Mouse (Mus musculus): ENCODE results near the gene Hist2h2aa1. TPM values are rescaled to one million over a fixed set of nuclear protein-coding genes. Genes with fewer than 3 reads are reported as not detected.
"Not testable (repeated sequence)": the region's sequence is repeated elsewhere in the genome, so short reads cannot be mapped to it uniquely, and the experiment has no call there.

Gene Hist2h2aa1
- total and polyA plus RNA-seq, 3 experiments = 0.64 to 1,515 (median 113) TPM

- dilution Hi-C loops (cut with MboI; ENCODE audit: extremely low pct_ligation_motif_present, extremely low pct_unique_long_range_greater_than_20kb, low sequenced_read_pairs); H3K36me3 ChIP-seq (replicated peaks in 1 of 2; ENCODE audit: control insufficient read depth in 1 of 2, insufficient read depth in 1 of 2, low read length in 1 of 2); H3K27me3 ChIP-seq (replicated peaks); H3K9me3 ChIP-seq (replicated peaks; ENCODE audit: low read length): not testable (repeated sequence)
- TF ChIP-seq POLR2A (IDR thresholded peaks at IDR 0.05; ENCODE audit: low read depth, low read length) (peak; percentile 90), NELFE (IDR thresholded peaks at IDR 0.05; ENCODE audit: low read depth, low read length) (peak; percentile 68; the same call in 1 of the 2 replicates), POLR2AphosphoS2 (IDR thresholded peaks at IDR 0.05; ENCODE audit: low read depth, low read length) (peak; percentile 99), CHD1 (IDR thresholded peaks at IDR 0.05; ENCODE audit: low read depth, low read length) (peak; percentile 68; the same call in 1 of the 2 replicates), NRF1 (IDR thresholded peaks at IDR 0.05; ENCODE audit: low read depth, low read length) (0 out of 2 replicates have a peak, but pooled peaks have one; percentile 32), ZMIZ1 (IDR thresholded peaks at IDR 0.05; ENCODE audit: low read depth, low read length) (peak; percentile 85; the same call in 1 of the 2 replicates), MEF2A (IDR thresholded peaks at IDR 0.05; ENCODE audit: borderline replicate concordance, low read depth, low read length) (0 out of 2 replicates have a peak, but pooled peaks have one; percentile 6)
- Histone ChIP-seq H3K4me1 (ENCODE audit: control insufficient read depth in 1 of 2, insufficient read depth in 2 of 2) (peaks cover 6 to 38% of the 10 kb centered on the region in 2 experiments), H3K4me3 (replicated peaks in 1 of 3; ENCODE audit: low read depth in 2 of 3, low read length in 2 of 3, poor library complexity in 1 of 3) (peak overlapping the region; percentile 62 to 75 (median 73)), H3K27ac (ENCODE audit: insufficient read depth, low read depth) (peak overlapping the region; percentile 99), H3K79me2 (replicated peaks; ENCODE audit: control insufficient read depth, extremely low read depth, insufficient read depth, poor library complexity, severe bottlenecking) (peaks cover 16% of the 10 kb centered on the region), H3K4me2 (ENCODE audit: insufficient read depth, low read depth, poor library complexity, severe bottlenecking) (peak overlapping the region; percentile 42), H3K9ac (ENCODE audit: insufficient read depth, low read depth) (peak overlapping the region; percentile 99)
- DNase-seq (ENCODE audit: extremely low read depth) = peak; percentile 69
- in situ Hi-C loops (cut with MboI; ENCODE audit: low pct_ligation_motif_present, low pct_unique_long_range_greater_than_20kb, low sequenced_read_pairs) = loop anchor here (10.0 kb wide), 2 partner anchors 255 to 565 kb away; partner anchors contain the start of gene Mcl1
Observed at GRCm38 (mm10) chr3:96220131-96220764, 25.0 kb upstream of the Hist2h2aa1 start.

GRCm38 (mm10) chr3:96220765-96221639, 24.3 kb upstream of the Hist2h2aa1 start, which contains the start of the genes Hist2h2ac and Hist2h2be:
TSS of gene Hist2h2ac (minus strand) at chr3:96220880.
TSS of gene Hist2h2be (plus strand) at chr3:96221119.
- Histone ChIP-seq H3K27ac (ENCODE audit: insufficient read depth, low read depth) (peak within 1 kb of the TSS; percentile 99), H3K27me3 (replicated peaks) (no peaks in the 10 kb centered on the region), H3K4me3 (replicated peaks in 1 of 3; ENCODE audit: low read depth in 2 of 3, low read length in 2 of 3, poor library complexity in 1 of 3) (peak within 1 kb of the TSS; percentile 62 to 75 (median 75)), H3K9me3 (replicated peaks; ENCODE audit: low read length) (no peaks in the 10 kb centered on the region), H3K36me3 (replicated peaks in 1 of 2; ENCODE audit: control insufficient read depth in 1 of 2, insufficient read depth in 1 of 2, low read length in 1 of 2) (no peaks in the 10 kb centered on the region), H3K4me1 (ENCODE audit: control insufficient read depth in 1 of 2, insufficient read depth in 2 of 2) (peaks cover 11 to 45% of the 10 kb centered on the region in 2 experiments), H3K9ac (ENCODE audit: insufficient read depth, low read depth) (peak within 1 kb of the TSS; percentile 99), H3K4me2 (ENCODE audit: insufficient read depth, low read depth, poor library complexity, severe bottlenecking) (peak within 1 kb of the TSS; percentile 76), H3K79me2 (replicated peaks; ENCODE audit: control insufficient read depth, extremely low read depth, insufficient read depth, poor library complexity, severe bottlenecking) (peaks cover 16% of the 10 kb centered on the region)
- dilution Hi-C loops (cut with MboI; ENCODE audit: extremely low pct_ligation_motif_present, extremely low pct_unique_long_range_greater_than_20kb, low sequenced_read_pairs) (no loop called here), in situ Hi-C loops (cut with MboI; ENCODE audit: low pct_ligation_motif_present, low pct_unique_long_range_greater_than_20kb, low sequenced_read_pairs) (loop anchor here (10.0 kb wide), 2 partner anchors 256 to 566 kb away; partner anchors contain the start of gene Mcl1)
- peak; percentile 97 for DNase-seq (ENCODE audit: extremely low read depth)
- no peak; the same call in 1 of the 2 replicates for TF ChIP-seq IRF4 (IDR thresholded peaks at IDR 0.05; ENCODE audit: low read depth, low read length)
- no peak for TF ChIP-seq CTCF (conservative IDR thresholded peaks at IDR 0.05 in 1 of 2, IDR thresholded peaks at IDR 0.05 in 1 of 2; ENCODE audit: low read depth in 2 of 2, low read length in 2 of 2)
- peak; percentile 99 for TF ChIP-seq ZMIZ1 (IDR thresholded peaks at IDR 0.05; ENCODE audit: low read depth, low read length)
- no peak for TF ChIP-seq GABPA (IDR thresholded peaks at IDR 0.05; ENCODE audit: insufficient replicate concordance, low read depth, low read length)
- no peak for TF ChIP-seq USF2 (conservative IDR thresholded peaks at IDR 0.05; ENCODE audit: low read depth, low read length)
- TF ChIP-seq CHD1 (IDR thresholded peaks at IDR 0.05; ENCODE audit: low read depth, low read length) = peak; percentile 93
- 0 out of 2 replicates have a peak, but pooled peaks have one; percentile 40 for TF ChIP-seq SIN3A (IDR thresholded peaks at IDR 0.05; ENCODE audit: low read length)
- no peak for TF ChIP-seq JUN (IDR thresholded peaks at IDR 0.05; ENCODE audit: insufficient read depth, low read depth, low read length)
- no peak for TF ChIP-seq ZKSCAN1 (IDR thresholded peaks at IDR 0.05; ENCODE audit: borderline replicate concordance, low read depth, low read length)
- TF ChIP-seq EP300 (IDR thresholded peaks at IDR 0.05; ENCODE audit: low read length) = 0 out of 2 replicates have a peak, but pooled peaks have one; percentile 35
- TF ChIP-seq MYC (IDR thresholded peaks at IDR 0.05; ENCODE audit: low read depth, low read length) = 0 out of 2 replicates have a peak, but pooled peaks have one; percentile 18
- TF ChIP-seq BHLHE40 (IDR thresholded peaks at IDR 0.05; ENCODE audit: low read depth, low read length) = no peak
- no peak for TF ChIP-seq KAT2A (IDR thresholded peaks at IDR 0.05; ENCODE audit: insufficient replicate concordance, low read length)
- no peak; the same call in 1 of the 2 replicates for TF ChIP-seq RCOR1 (conservative IDR thresholded peaks at IDR 0.05; ENCODE audit: low read depth, low read length)
- TF ChIP-seq MAX (IDR thresholded peaks at IDR 0.05; ENCODE audit: low read length) = peak; percentile 61
- TF ChIP-seq HCFC1 (IDR thresholded peaks at IDR 0.05; ENCODE audit: low read depth, low read length) = peak; percentile 65
- no peak for TF ChIP-seq PAX5 (IDR thresholded peaks at IDR 0.05; ENCODE audit: low read length)
- TF ChIP-seq POLR2AphosphoS2 (IDR thresholded peaks at IDR 0.05; ENCODE audit: low read depth, low read length) = peak; percentile 99
- no peak for TF ChIP-seq ZC3H11A (IDR thresholded peaks at IDR 0.05; ENCODE audit: low read depth, low read length)
- peak; percentile 99 for TF ChIP-seq TBP (conservative IDR thresholded peaks at IDR 0.05; ENCODE audit: low read depth, low read length)
- no peak for TF ChIP-seq USF1 (IDR thresholded peaks at IDR 0.05; ENCODE audit: low read depth, low read length)
- no peak for TF ChIP-seq JUND (conservative IDR thresholded peaks at IDR 0.05; ENCODE audit: low read depth, low read length)
- TF ChIP-seq MEF2A (IDR thresholded peaks at IDR 0.05; ENCODE audit: borderline replicate concordance, low read depth, low read length) = peak; percentile 31; the same call in 1 of the 2 replicates
- peak; percentile 79 for TF ChIP-seq NRF1 (IDR thresholded peaks at IDR 0.05; ENCODE audit: low read depth, low read length)
- peak; percentile 68; the same call in 1 of the 2 replicates for TF ChIP-seq MAFK (IDR thresholded peaks at IDR 0.05; ENCODE audit: insufficient replicate concordance, low read length)

All from CH12.LX (cell line).